Mouse (Mus musculus): ENCODE data around the gene Hacd2. TPM values are rescaled to one million over a fixed set of nuclear protein-coding genes. Genes with fewer than 3 reads are reported as not detected.

The Hacd2 gene
- polyA plus RNA-seq, 1 experiment = 36.1 TPM

DNA sequence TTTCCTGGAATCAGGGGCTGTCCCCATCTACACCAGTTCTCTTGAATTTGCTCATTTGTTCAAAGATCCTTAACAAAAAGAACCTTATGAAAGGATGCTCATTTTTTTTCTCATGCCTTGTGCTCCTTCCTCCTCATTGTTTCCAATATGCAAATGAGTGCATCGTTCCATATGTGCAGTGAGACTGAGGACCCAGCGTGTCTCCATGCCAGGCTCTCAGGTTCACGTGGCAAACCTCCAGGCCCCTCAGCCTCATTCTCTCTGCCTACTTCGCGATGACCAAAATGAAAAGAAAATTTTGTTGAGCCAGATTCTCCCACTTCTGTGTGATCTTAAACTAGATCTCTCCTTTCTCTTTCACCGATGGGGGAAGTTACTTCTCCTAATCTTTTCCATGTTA, 117.2 kb downstream of the Hacd2 start:
- Histone ChIP-seq H3K4me2 (ENCODE audit: low read depth) (no peak overlapping the region), H3ac (ENCODE audit: control insufficient read depth, insufficient read length) (no peak overlapping the region), H3K27me3 (ENCODE audit: control insufficient read depth, insufficient read depth, insufficient read length) (peaks cover 7% of the 10 kb centered on the region), H3K79me2 (ENCODE audit: control insufficient read depth, insufficient read depth) (no peaks in the 10 kb centered on the region), H3K4me3 (no peak overlapping the region), H3K36me3 (ENCODE audit: control insufficient read depth, insufficient read depth) (no peaks in the 10 kb centered on the region)
- TF ChIP-seq MYOG (IDR thresholded peaks at IDR 0.05; ENCODE audit: control insufficient read depth in 1 of 3, insufficient read depth in 1 of 3, insufficient read length in 2 of 3, low read depth in 2 of 3) (no peak), SRF (IDR thresholded peaks at IDR 0.05; ENCODE audit: control insufficient read depth, insufficient read length, low read depth) (no peak)

DNA sequence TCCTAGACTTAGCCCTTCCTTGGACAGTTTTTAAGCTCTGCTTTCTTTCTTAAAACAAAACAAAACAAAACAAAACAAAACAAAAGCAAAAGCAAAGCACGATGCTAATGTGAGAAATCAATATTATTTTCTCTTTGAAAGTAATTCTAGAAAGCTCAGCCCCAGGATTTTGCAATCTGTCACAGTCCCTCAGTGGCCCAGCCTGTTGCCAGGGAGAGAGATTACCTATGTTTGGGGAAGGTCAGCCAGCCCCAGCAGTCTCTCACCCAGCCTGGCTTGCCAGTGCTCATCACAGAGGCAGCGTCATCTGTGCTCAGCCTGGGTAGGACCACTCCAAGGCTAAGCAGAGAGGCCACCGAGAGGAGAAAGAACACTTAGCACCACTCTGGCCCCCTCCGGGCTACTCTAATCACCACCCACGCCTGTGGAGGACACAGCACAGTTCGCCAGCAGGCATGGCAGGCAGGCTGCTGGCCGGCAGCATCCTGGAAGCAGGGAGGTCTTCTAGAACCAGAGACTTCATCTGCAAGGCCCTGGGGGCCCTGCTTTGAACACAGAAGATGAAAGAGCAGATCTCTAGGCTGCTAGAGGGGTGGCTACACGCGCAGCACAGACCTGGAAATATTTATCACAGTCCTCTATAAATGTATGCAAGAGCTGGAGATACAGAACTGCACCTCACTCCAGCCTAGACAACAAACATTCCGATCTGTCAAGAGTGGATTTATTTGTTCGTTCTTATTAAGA, 117.8 kb downstream of the Hacd2 start:
- H3ac ChIP-seq (ENCODE audit: control insufficient read depth, insufficient read length) = no peak overlapping the region
- H3K36me3 ChIP-seq (ENCODE audit: control insufficient read depth, insufficient read depth) = no peaks in the 10 kb centered on the region
- no peak overlapping the region for H3K4me3 ChIP-seq
- peaks cover 7% of the 10 kb centered on the region for H3K27me3 ChIP-seq (ENCODE audit: control insufficient read depth, insufficient read depth, insufficient read length)
- TF ChIP-seq POLR2AphosphoS2 (IDR thresholded peaks at IDR 0.05; ENCODE audit: insufficient read length, low read depth) (no peak), MYOD1 (IDR thresholded peaks at IDR 0.05; ENCODE audit: control insufficient read depth in 1 of 3, insufficient read length in 2 of 3, low read depth in 2 of 3) (no peak), MYOG (IDR thresholded peaks at IDR 0.05; ENCODE audit: control insufficient read depth in 1 of 3, insufficient read depth in 1 of 3, insufficient read length in 2 of 3, low read depth in 2 of 3) (no peak)
- no peaks in the 10 kb centered on the region for H3K79me2 ChIP-seq (ENCODE audit: control insufficient read depth, insufficient read depth)
- H3K4me2 ChIP-seq (ENCODE audit: low read depth) = no peak overlapping the region

DNA sequence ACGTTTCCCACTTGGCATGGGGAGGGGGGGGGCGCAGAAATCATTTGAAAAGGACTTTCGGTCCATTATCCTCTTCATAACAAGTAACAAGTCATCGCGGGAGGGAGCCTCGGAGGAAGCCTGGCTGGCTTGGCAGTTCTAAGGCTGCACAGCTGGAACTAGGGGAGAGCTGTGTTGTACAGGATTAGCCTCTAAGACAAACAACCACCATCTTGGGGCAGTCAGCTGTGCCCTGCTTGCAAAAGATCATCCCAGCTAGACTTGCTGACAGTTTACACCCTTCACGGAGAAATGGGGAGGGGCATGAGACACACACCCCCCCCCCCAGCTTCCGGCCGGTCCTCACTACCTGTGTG, 118.4 kb downstream of the Hacd2 start:
- Histone ChIP-seq H3ac (ENCODE audit: control insufficient read depth, insufficient read length) (no peak overlapping the region), H3K27me3 (ENCODE audit: control insufficient read depth, insufficient read depth, insufficient read length) (peaks cover 7% of the 10 kb centered on the region), H3K36me3 (ENCODE audit: control insufficient read depth, insufficient read depth) (no peaks in the 10 kb centered on the region), H3K4me3 (no peak overlapping the region), H3K79me2 (ENCODE audit: control insufficient read depth, insufficient read depth) (no peaks in the 10 kb centered on the region), H3K4me2 (ENCODE audit: low read depth) (no peak overlapping the region)
- TF ChIP-seq CEBPB (IDR thresholded peaks at IDR 0.05; ENCODE audit: insufficient read depth, poor library complexity, severe bottlenecking) (no peak), POLR2AphosphoS2 (IDR thresholded peaks at IDR 0.05; ENCODE audit: insufficient read length, low read depth) (no peak), MAX (IDR thresholded peaks at IDR 0.05; ENCODE audit: low read depth) (no peak), POLR2A (IDR thresholded peaks at IDR 0.05; ENCODE audit: insufficient read length, low read depth) (no peak), MYOG (IDR thresholded peaks at IDR 0.05; ENCODE audit: control insufficient read depth in 1 of 3, insufficient read depth in 1 of 3, insufficient read length in 2 of 3, low read depth in 2 of 3) (no peak), TCF12 (IDR thresholded peaks at IDR 0.05; ENCODE audit: insufficient read depth, poor library complexity, severe bottlenecking) (no peak), USF1 (IDR thresholded peaks at IDR 0.05; ENCODE audit: low read depth) (no peak), TCF3 (IDR thresholded peaks at IDR 0.05; ENCODE audit: insufficient read length, low read depth) (no peak), E2F4 (IDR thresholded peaks at IDR 0.05; ENCODE audit: insufficient read depth) (no peak), REST (IDR thresholded peaks at IDR 0.05; ENCODE audit: insufficient read depth, insufficient read length) (no peak), MYOD1 (IDR thresholded peaks at IDR 0.05; ENCODE audit: control insufficient read depth in 1 of 3, insufficient read length in 2 of 3, low read depth in 2 of 3) (no peak), SRF (IDR thresholded peaks at IDR 0.05; ENCODE audit: control insufficient read depth, insufficient read length, low read depth) (no peak)

DNA sequence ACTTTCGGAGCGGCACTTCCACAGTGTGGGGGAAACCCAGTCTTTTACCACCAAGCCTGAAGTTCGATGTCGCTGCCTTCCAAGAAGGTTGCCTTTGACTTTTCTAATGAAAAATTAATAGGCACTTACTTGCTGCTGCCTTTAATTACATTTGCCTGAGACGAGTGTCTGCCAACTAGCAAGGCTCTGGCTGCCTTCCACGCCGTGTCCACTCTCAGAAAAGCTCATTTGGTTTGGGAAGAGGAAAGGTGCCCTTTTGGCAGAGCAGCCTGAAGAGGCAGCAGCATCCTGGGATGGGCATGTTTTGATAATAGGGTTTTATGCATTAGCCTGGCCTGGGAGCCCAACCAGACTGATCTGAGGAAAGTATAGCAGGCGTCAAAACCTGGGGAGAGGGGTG, 119.6 kb downstream of the Hacd2 start:
- Histone ChIP-seq H3K4me2 (ENCODE audit: low read depth) (no peak overlapping the region), H3K36me3 (ENCODE audit: control insufficient read depth, insufficient read depth) (no peaks in the 10 kb centered on the region), H3K4me3 (no peak overlapping the region), H3K27me3 (ENCODE audit: control insufficient read depth, insufficient read depth, insufficient read length) (peaks cover 10% of the 10 kb centered on the region), H3K79me2 (ENCODE audit: control insufficient read depth, insufficient read depth) (no peaks in the 10 kb centered on the region), H3ac (ENCODE audit: control insufficient read depth, insufficient read length) (no peak overlapping the region)
- no peak for TF ChIP-seq TCF12 (IDR thresholded peaks at IDR 0.05; ENCODE audit: insufficient read depth, poor library complexity, severe bottlenecking)
- TF ChIP-seq E2F4 (IDR thresholded peaks at IDR 0.05; ENCODE audit: insufficient read depth) = no peak
- TF ChIP-seq MYOD1 (IDR thresholded peaks at IDR 0.05; ENCODE audit: control insufficient read depth in 1 of 3, insufficient read length in 2 of 3, low read depth in 2 of 3) = no peak

DNA sequence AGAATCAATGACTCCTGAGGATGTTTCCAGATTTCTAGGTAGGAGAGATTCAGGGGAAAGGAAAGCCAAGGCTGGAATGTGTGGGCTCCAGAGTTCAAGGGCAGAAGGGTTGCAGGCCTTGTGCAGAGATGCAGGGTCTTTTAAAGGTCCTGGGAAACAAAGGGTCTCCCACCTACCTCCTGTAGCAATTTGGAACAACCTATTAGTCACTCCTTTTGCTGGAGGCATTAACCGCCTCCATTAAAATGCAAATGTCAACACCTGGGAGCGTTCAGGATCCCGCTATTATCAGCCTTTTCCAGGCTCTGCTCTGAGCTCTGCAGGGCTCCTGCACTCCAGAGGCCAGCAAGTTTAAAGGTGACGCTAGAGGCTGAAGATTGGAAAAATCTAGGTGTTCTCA, 123.9 kb downstream of the Hacd2 start:
- H3K27me3 ChIP-seq (ENCODE audit: control insufficient read depth, insufficient read depth, insufficient read length) = peaks cover 21% of the 10 kb centered on the region
- TF ChIP-seq POLR2A (IDR thresholded peaks at IDR 0.05; ENCODE audit: insufficient read length, low read depth) (no peak), CEBPB (IDR thresholded peaks at IDR 0.05; ENCODE audit: insufficient read depth, poor library complexity, severe bottlenecking) (no peak), USF1 (IDR thresholded peaks at IDR 0.05; ENCODE audit: low read depth) (no peak), MYOD1 (IDR thresholded peaks at IDR 0.05; ENCODE audit: control insufficient read depth in 1 of 3, insufficient read length in 2 of 3, low read depth in 2 of 3) (no peak), TCF3 (IDR thresholded peaks at IDR 0.05; ENCODE audit: insufficient read length, low read depth) (no peak), POLR2AphosphoS2 (IDR thresholded peaks at IDR 0.05; ENCODE audit: insufficient read length, low read depth) (no peak), REST (IDR thresholded peaks at IDR 0.05; ENCODE audit: insufficient read depth, insufficient read length) (no peak), MYOG (IDR thresholded peaks at IDR 0.05; ENCODE audit: control insufficient read depth in 1 of 3, insufficient read depth in 1 of 3, insufficient read length in 2 of 3, low read depth in 2 of 3) (no peak), TCF12 (IDR thresholded peaks at IDR 0.05; ENCODE audit: insufficient read depth, poor library complexity, severe bottlenecking) (no peak), SRF (IDR thresholded peaks at IDR 0.05; ENCODE audit: control insufficient read depth, insufficient read length, low read depth) (no peak), MAX (IDR thresholded peaks at IDR 0.05; ENCODE audit: low read depth) (no peak)
- no peak overlapping the region for H3ac ChIP-seq (ENCODE audit: control insufficient read depth, insufficient read length)
- no peak overlapping the region for H3K4me2 ChIP-seq (ENCODE audit: low read depth)
- H3K36me3 ChIP-seq (ENCODE audit: control insufficient read depth, insufficient read depth) = no peaks in the 10 kb centered on the region
- H3K79me2 ChIP-seq (ENCODE audit: control insufficient read depth, insufficient read depth) = no peaks in the 10 kb centered on the region
- H3K4me3 ChIP-seq = no peak overlapping the region
